Mouse (Mus musculus): ENCODE data around the gene Patz1. TPM values are rescaled to one million over a fixed set of nuclear protein-coding genes. Genes with fewer than 3 reads are reported as not detected.

Gene Patz1
- 39.5 and 49.2 TPM in 2 replicates for polyA plus RNA-seq (2015; fragmentation: Nextera tagmentation; extraction: Ambion mirVana)

- no peaks in the 10 kb centered on the region for H3K27me3 ChIP-seq (replicated peaks)
- peak; percentile 21 for ATAC-seq (ENCODE audit: low FRiP score)
- H3K4me3 ChIP-seq (replicated peaks) = peak within 1 kb of the TSS; percentile 85
- WGBS = under 1% methylated on average over 41 of the region's 41 CpGs
- H3K27ac ChIP-seq (replicated peaks) = peak within 1 kb of the TSS; percentile 100
- no peaks in the 10 kb centered on the region for H3K9me3 ChIP-seq (replicated peaks)
- peak within 1 kb of the TSS; percentile 96 for H3K9ac ChIP-seq (replicated peaks)
- H3K36me3 ChIP-seq = peaks cover 2% of the 10 kb centered on the region; the same call in 1 of the 2 replicates
- peaks cover 50% of the 10 kb centered on the region for H3K4me1 ChIP-seq
- H3K4me2 ChIP-seq = peak within 1 kb of the TSS; percentile 93
These were observed at the start of gene Patz1 for GRCm38 (mm10) chr11:3288521-3289301. Gene Patz1, plus strand, starts transcription at chr11:3288874.

- H3K4me2 ChIP-seq = no peak overlapping the region
- no peak overlapping the region for H3K4me3 ChIP-seq (replicated peaks)
- H3K36me3 ChIP-seq = peaks cover 87% of the 10 kb centered on the region
- no peak for ATAC-seq (ENCODE audit: low FRiP score)
- no peaks in the 10 kb centered on the region for H3K27me3 ChIP-seq (replicated peaks)
- no peak overlapping the region for H3K27ac ChIP-seq (replicated peaks)
- no peaks in the 10 kb centered on the region for H3K4me1 ChIP-seq
- no peaks in the 10 kb centered on the region for H3K9me3 ChIP-seq (replicated peaks)
- WGBS = 92% methylated on average over 7 of the region's 7 CpGs
- H3K9ac ChIP-seq (replicated peaks) = no peak overlapping the region
These were observed 46.3 kb upstream of the Patz1 start for GRCm38 (mm10) chr11:3242395-3242794.

DNA sequence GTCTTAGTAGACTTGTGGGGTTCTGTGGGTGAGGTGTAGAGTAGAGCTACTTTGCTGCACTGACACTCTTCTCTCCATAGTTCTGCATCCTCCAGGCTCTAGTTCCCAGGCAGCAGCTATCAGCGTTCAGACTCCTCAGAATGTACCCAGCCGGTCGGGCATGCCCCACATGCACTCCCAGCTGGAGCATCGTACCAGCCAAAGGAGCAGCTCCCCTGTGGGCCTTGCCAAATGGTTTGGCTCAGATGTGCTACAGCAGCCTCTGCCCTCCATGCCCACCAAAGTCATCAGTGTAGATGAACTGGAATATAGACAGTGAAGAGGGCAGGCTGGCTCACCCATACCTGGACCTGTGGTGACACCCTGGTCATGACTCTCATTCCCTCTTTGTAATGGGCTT is 44.9 kb upstream of the Patz1 start:
- no peaks in the 10 kb centered on the region for H3K27me3 ChIP-seq (replicated peaks)
- 72% methylated on average over 4 of the region's 4 CpGs for WGBS
- no peaks in the 10 kb centered on the region for H3K9me3 ChIP-seq (replicated peaks)
- H3K4me3 ChIP-seq (replicated peaks) = no peak overlapping the region
- ATAC-seq (ENCODE audit: low FRiP score) = no peak
- no peak overlapping the region for H3K4me2 ChIP-seq
- no peak overlapping the region for H3K9ac ChIP-seq (replicated peaks)
- H3K4me1 ChIP-seq = no peaks in the 10 kb centered on the region
- no peak overlapping the region for H3K27ac ChIP-seq (replicated peaks)
- H3K36me3 ChIP-seq = peaks cover 88% of the 10 kb centered on the region

DNA sequence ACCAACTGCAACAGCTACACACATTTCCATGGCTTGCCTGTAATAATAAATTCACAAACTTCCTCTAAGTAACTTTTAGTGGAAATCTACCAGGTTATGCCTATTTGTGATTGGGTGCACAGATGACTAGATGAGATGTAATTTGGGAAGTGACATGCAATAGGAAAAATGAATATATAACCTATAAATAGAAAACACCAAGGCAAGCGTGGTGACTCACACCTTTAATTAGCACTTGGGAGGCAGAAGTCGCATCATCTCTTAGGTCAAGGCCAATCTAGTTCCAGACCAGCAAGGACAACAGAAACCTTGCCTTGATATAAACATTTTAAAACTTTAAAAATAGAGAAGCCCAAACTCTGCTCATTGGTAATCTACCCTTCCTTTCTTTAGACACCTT is 41.3 kb upstream of the Patz1 start:
- peaks cover 88% of the 10 kb centered on the region for H3K36me3 ChIP-seq
- 96% methylated on average over 2 of the region's 2 CpGs for WGBS

DNA sequence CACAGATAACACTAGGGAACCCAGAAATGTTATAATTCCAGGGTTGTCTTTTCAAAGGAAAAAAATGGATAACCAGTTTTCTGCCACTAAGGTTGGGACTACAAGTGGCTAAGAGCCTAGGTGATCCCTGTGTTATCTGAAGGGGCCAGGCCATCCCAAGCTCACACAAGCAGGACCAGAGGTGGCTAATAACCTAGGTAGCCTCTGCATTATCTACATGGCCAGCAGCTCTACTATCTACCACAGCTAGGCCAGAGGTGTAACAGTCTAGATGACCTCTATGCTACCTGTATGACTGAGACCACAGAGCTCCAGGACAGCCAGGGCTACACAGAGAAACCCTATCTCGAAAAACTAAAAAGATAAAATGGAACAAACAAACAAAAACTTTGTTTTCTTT is 29.1 kb upstream of the Patz1 start:
- 97% methylated on average over 1 of the region's 1 CpGs for WGBS
- no peak overlapping the region for H3K4me2 ChIP-seq

More for the DNA sequence above, 41.3 kb upstream of the Patz1 start:
- Histone ChIP-seq H3K9ac (replicated peaks) (no peak overlapping the region), H3K9me3 (replicated peaks) (no peaks in the 10 kb centered on the region), H3K4me1 (no peaks in the 10 kb centered on the region), H3K27me3 (replicated peaks) (no peaks in the 10 kb centered on the region), H3K27ac (replicated peaks) (no peak overlapping the region), H3K4me3 (replicated peaks) (no peak overlapping the region), H3K4me2 (no peak overlapping the region)
- no peak for ATAC-seq (ENCODE audit: low FRiP score)

GRCm38 (mm10) chr11:3265291-3266078 is 23.2 kb upstream of the Patz1 start:
- ATAC-seq (ENCODE audit: low FRiP score) = peak; percentile 6

More for the DNA sequence above, 29.1 kb upstream of the Patz1 start:
- no peak overlapping the region for H3K27ac ChIP-seq (replicated peaks)
- H3K27me3 ChIP-seq (replicated peaks) = no peaks in the 10 kb centered on the region
- no peak overlapping the region for H3K4me3 ChIP-seq (replicated peaks)
- no peak for ATAC-seq (ENCODE audit: low FRiP score)
- H3K36me3 ChIP-seq = peaks cover 68% of the 10 kb centered on the region
- H3K9me3 ChIP-seq (replicated peaks) = no peaks in the 10 kb centered on the region
- peaks cover 17% of the 10 kb centered on the region for H3K4me1 ChIP-seq
- H3K9ac ChIP-seq (replicated peaks) = no peak overlapping the region

DNA sequence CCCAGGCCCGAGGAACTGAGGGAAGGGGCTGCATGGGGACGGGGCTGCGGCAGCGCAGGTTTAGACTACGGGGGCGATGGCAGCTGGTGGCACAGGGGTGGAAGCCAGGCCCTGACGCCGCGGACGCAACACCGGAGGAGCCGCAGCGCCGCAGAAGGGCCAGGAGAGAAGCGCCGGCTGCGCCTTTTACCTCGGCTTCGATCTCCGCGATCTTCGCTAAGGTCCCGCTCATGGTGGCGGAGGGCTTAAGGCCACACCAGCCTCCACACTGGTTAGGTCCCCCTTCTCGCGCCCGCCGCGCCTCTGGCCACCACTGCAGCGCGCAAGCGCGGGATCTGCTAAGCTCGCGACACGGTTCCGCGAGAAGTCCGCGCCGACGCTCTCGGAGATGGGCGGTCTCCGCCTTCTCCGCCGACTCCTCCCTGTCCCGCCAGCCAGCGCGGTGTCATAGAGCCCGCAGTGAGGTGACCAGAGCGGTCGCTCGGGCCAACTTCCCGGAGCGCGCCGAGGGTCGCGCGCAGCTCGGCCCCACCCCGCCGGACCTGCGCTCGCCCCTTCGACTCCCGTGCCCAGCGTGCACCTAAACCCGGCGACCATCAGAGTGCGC is 22.5 kb upstream of the Patz1 start, which contains the start of gene Drg1:
Gene Drg1, minus strand, starts transcription at position 337 of the 607 bp plus-strand sequence.
- ATAC-seq (ENCODE audit: low FRiP score) = peak; percentile 99
- Histone ChIP-seq H3K36me3 (peaks cover 18% of the 10 kb centered on the region), H3K4me1 (peaks cover 34% of the 10 kb centered on the region), H3K27me3 (replicated peaks) (no peaks in the 10 kb centered on the region), H3K9ac (replicated peaks) (peak within 1 kb of the TSS; percentile 98), H3K4me3 (replicated peaks) (peak within 1 kb of the TSS; percentile 94), H3K27ac (replicated peaks) (peak within 1 kb of the TSS; percentile 95), H3K4me2 (peak within 1 kb of the TSS; percentile 71), H3K9me3 (replicated peaks) (no peaks in the 10 kb centered on the region)
- WGBS = under 1% methylated on average over 71 of the region's 72 CpGs

More at GRCm38 (mm10) chr11:3265291-3266078, 23.2 kb upstream of the Patz1 start:
- no peaks in the 10 kb centered on the region for H3K9me3 ChIP-seq (replicated peaks)
- peaks cover 22% of the 10 kb centered on the region for H3K36me3 ChIP-seq
- 1% methylated on average over 26 of the region's 26 CpGs for WGBS
- H3K9ac ChIP-seq (replicated peaks) = peak overlapping the region; percentile 98
- H3K27ac ChIP-seq (replicated peaks) = peak overlapping the region; percentile 95
- H3K4me1 ChIP-seq = peaks cover 34% of the 10 kb centered on the region
- H3K4me2 ChIP-seq = peak overlapping the region; percentile 71
- H3K27me3 ChIP-seq (replicated peaks) = no peaks in the 10 kb centered on the region
- peak overlapping the region; percentile 94 for H3K4me3 ChIP-seq (replicated peaks)

- no peaks in the 10 kb centered on the region for H3K9me3 ChIP-seq (replicated peaks)
- H3K9ac ChIP-seq (replicated peaks) = peak overlapping the region; percentile 98
- 53% methylated on average over 7 of the region's 7 CpGs for WGBS
- ATAC-seq (ENCODE audit: low FRiP score) = 0 out of 2 replicates have a peak, but pooled peaks have one; percentile 6
- peaks cover 34% of the 10 kb centered on the region for H3K4me1 ChIP-seq
- H3K27me3 ChIP-seq (replicated peaks) = no peaks in the 10 kb centered on the region
- peak overlapping the region; percentile 95 for H3K27ac ChIP-seq (replicated peaks)
- peaks cover 9% of the 10 kb centered on the region for H3K36me3 ChIP-seq
- peak overlapping the region; percentile 71 for H3K4me2 ChIP-seq
- H3K4me3 ChIP-seq (replicated peaks) = peak overlapping the region; percentile 94
These were observed 21.5 kb upstream of the Patz1 start for GRCm38 (mm10) chr11:3267133-3267532.

GRCm38 (mm10) chr11:3269241-3269640 is 19.4 kb upstream of the Patz1 start:
- ATAC-seq (ENCODE audit: low FRiP score) = no peak
- Histone ChIP-seq H3K4me2 (no peak overlapping the region), H3K9ac (replicated peaks) (no peak overlapping the region), H3K36me3 (no peaks in the 10 kb centered on the region), H3K27me3 (replicated peaks) (no peaks in the 10 kb centered on the region), H3K4me1 (peaks cover 21% of the 10 kb centered on the region), H3K9me3 (replicated peaks) (no peaks in the 10 kb centered on the region), H3K4me3 (replicated peaks) (no peak overlapping the region), H3K27ac (replicated peaks) (no peak overlapping the region)
- WGBS = 46% methylated on average over 4 of the region's 4 CpGs

DNA sequence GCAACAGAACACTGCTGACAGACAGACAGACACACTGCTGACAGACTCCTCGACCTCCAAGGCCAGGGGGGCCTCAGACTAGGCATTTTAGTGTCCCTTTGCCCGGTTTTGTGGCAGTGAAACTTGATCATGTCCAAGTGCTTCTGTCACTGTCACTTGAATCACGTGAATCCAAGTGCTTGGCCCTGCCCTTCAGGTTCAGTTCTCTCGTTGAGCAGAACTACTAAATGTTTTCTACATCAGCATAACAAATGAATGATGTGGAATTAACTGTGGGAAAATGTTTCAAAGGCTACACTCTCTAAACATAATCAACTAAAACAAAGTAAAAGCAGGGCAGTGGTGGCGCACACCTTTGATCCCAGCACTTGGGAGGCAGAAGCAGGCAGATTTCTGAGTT is 10.3 kb upstream of the Patz1 start:
- Histone ChIP-seq H3K9me3 (replicated peaks) (no peaks in the 10 kb centered on the region), H3K4me2 (no peak overlapping the region), H3K4me1 (no peaks in the 10 kb centered on the region), H3K27me3 (replicated peaks) (no peaks in the 10 kb centered on the region), H3K27ac (replicated peaks) (no peak overlapping the region), H3K9ac (replicated peaks) (no peak overlapping the region), H3K36me3 (no peaks in the 10 kb centered on the region), H3K4me3 (replicated peaks) (no peak overlapping the region)
- no peak for ATAC-seq (ENCODE audit: low FRiP score)
- WGBS = 70% methylated on average over 5 of the region's 5 CpGs

DNA sequence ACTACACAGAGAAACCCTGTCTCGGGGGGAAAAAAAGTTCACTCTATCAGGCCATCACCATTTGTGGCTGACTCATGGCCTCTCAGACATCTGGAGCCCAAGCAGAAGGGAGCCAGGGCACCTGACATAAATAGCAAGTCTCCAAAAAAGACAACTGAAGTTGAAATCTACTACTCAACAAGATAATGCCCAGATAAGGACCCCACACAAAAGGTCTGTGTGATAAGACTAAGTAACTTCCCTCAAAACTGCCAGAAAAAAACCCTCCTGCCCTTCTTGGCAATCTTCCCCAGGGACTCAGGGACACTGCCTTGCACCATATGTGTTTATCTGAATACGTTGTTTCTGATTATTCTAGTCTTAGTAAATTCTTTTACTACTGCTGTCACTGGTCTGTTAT is 8.9 kb upstream of the Patz1 start:
- no peak overlapping the region for H3K9ac ChIP-seq (replicated peaks)
- WGBS = 84% methylated on average over 2 of the region's 2 CpGs
- no peak for ATAC-seq (ENCODE audit: low FRiP score)
- no peaks in the 10 kb centered on the region for H3K27me3 ChIP-seq (replicated peaks)
- H3K27ac ChIP-seq (replicated peaks) = no peak overlapping the region
- no peaks in the 10 kb centered on the region for H3K4me1 ChIP-seq
- H3K4me2 ChIP-seq = no peak overlapping the region
- no peaks in the 10 kb centered on the region for H3K36me3 ChIP-seq
- H3K4me3 ChIP-seq (replicated peaks) = no peak overlapping the region
- H3K9me3 ChIP-seq (replicated peaks) = no peaks in the 10 kb centered on the region

All from neural tube, embryonic 15.5 days (tissue).